Mouse (Mus musculus) MEL (cell line): Measurements from ENCODE around the gene Dnajc11. TPM values are rescaled to one million over a fixed set of nuclear protein-coding genes. Genes with fewer than 3 reads are reported as not detected.
A peak's percentile ranks its signal among the peaks of the same experiment; 100 is the strongest.

Source experiments
- DNase-seq: peaks from one replicate; pipeline ENCODE4 v3.0.0; 2011; ENCODE audit warnings: low read depth, low spot score
- H3K27ac ChIP-seq: 2 replicates; pipeline ENCODE4 v1.5.1; 2012; ENCODE audit warnings: low read depth, mild to moderate bottlenecking, control low read depth, low read length, moderate library complexity; ENCODE audit not compliant: control insufficient read depth
- H3K27me3 ChIP-seq, 2 experiments: fragments of 150-350 bp in 1 of 2; sonication (generic) in 1 of 2; 2 replicates each; pipeline ENCODE4 v1.6.1; 2012; ENCODE audit warnings: low read length in 2 of 2, mild to moderate bottlenecking in 2 of 2, improper control_type of control experiment in 1 of 2, moderate library complexity in 1 of 2; ENCODE audit not compliant: insufficient read depth in 2 of 2, control insufficient read depth in 1 of 2
- H3K36me3 ChIP-seq, 2 experiments: 2 replicates each; pipeline ENCODE4 v1.6.1; 2012 to 2014; ENCODE audit warnings: low read length in 2 of 2, improper control_type of control experiment in 1 of 2, inconsistent platforms in 1 of 2, mild to moderate bottlenecking in 1 of 2; ENCODE audit not compliant: insufficient read depth in 2 of 2, control insufficient read depth in 1 of 2
- H3K4me1 ChIP-seq, 2 experiments: fragments of 150-350 bp in 1 of 2; sonication (generic) in 1 of 2; 2 replicates each; pipeline ENCODE4 v1.6.1; 2012; ENCODE audit warnings: low read length in 2 of 2, improper control_type of control experiment in 1 of 2, mild to moderate bottlenecking in 1 of 2; ENCODE audit not compliant: insufficient read depth in 2 of 2, control insufficient read depth in 1 of 2
- H3K4me3 ChIP-seq, 2 experiments: fragments of 150-350 bp in 1 of 2; sonication (generic) in 1 of 2; 2 replicates each; pipeline ENCODE4 v1.5.1; 2012; ENCODE audit warnings: low read depth in 2 of 2, low read length in 2 of 2, mild to moderate bottlenecking in 2 of 2, moderate library complexity in 2 of 2, control low read depth in 1 of 2, improper control_type of control experiment in 1 of 2; ENCODE audit not compliant: control insufficient read depth in 1 of 2, insufficient read depth in 1 of 2
- H3K79me2 ChIP-seq: 2 replicates; pipeline ENCODE4 v1.6.1; 2012; ENCODE audit warnings: mild to moderate bottlenecking, low read length, moderate library complexity; ENCODE audit not compliant: control insufficient read depth, poor library complexity, insufficient read depth
- H3K9ac ChIP-seq: 2 replicates; pipeline ENCODE4 v1.6.1; 2012; ENCODE audit warnings: low read depth, mild to moderate bottlenecking, control low read depth, low read length, moderate library complexity; ENCODE audit not compliant: control insufficient read depth, poor library complexity, severe bottlenecking
- H3K9me3 ChIP-seq: fragments of 150-350 bp; sonication (generic); replicated peaks from 2 replicates; pipeline ENCODE4 v1.6.1; 2012; ENCODE audit warnings: mild to moderate bottlenecking, low read length, improper control_type of control experiment, moderate library complexity; ENCODE audit not compliant: insufficient read depth
- BHLHE40 ChIP-seq: IDR thresholded peaks from 2 replicates; pipeline ENCODE4 v1.6.1; 2012; ENCODE audit warnings: low read depth, mild to moderate bottlenecking, inconsistent platforms, low read length, improper control_type of control experiment, borderline replicate concordance
- CTCF ChIP-seq, 3 experiments: IDR thresholded peaks in 2 of 3; conservative IDR thresholded peaks in 1 of 3; 2 replicates each; pipeline ENCODE4 v1.5.1; 2011 to 2012; ENCODE audit warnings: low read length in 3 of 3, low read depth in 2 of 3, mild to moderate bottlenecking in 2 of 3, improper control_type of control experiment in 1 of 3, inconsistent platforms in 1 of 3, mixed read lengths in 1 of 3, moderate library complexity in 1 of 3; ENCODE audit not compliant: control insufficient read depth in 1 of 3, insufficient read depth in 1 of 3, poor library complexity in 1 of 3, severe bottlenecking in 1 of 3
- E2F4 ChIP-seq: IDR thresholded peaks from 2 replicates; pipeline ENCODE4 v1.6.1; 2011; ENCODE audit warnings: low read depth, low read length, improper control_type of control experiment, borderline replicate concordance
- JUND ChIP-seq: IDR thresholded peaks from 2 replicates; pipeline ENCODE4 v1.6.1; 2011; ENCODE audit warnings: low read depth, mild to moderate bottlenecking, improper control_type of control experiment, low read length
- KAT2A ChIP-seq: conservative IDR thresholded peaks from 2 replicates; pipeline ENCODE4 v1.6.1; 2012; ENCODE audit warnings: low read depth, low read length, improper control_type of control experiment, inconsistent platforms
- MAZ ChIP-seq: IDR thresholded peaks from 2 replicates; pipeline ENCODE4 v1.6.1; 2012; ENCODE audit warnings: low read depth, mild to moderate bottlenecking, inconsistent platforms, low read length, improper control_type of control experiment
- NELFE ChIP-seq: IDR thresholded peaks from 2 replicates; pipeline ENCODE4 v1.6.1; 2011; ENCODE audit warnings: low read depth, low read length, improper control_type of control experiment
- POLR2A ChIP-seq, 2 experiments: IDR thresholded peaks; 2 replicates each; pipeline ENCODE4 v1.6.1; 2011 to 2012; ENCODE audit warnings: low read length in 2 of 2, mild to moderate bottlenecking in 2 of 2, control low read depth in 1 of 2, improper control_type of control experiment in 1 of 2, low read depth in 1 of 2, moderate library complexity in 1 of 2; ENCODE audit not compliant: control insufficient read depth in 1 of 2, insufficient read depth in 1 of 2, poor library complexity in 1 of 2
- POLR2AphosphoS2 ChIP-seq: IDR thresholded peaks from 2 replicates; pipeline ENCODE4 v1.6.1; 2011; ENCODE audit warnings: low read length, improper control_type of control experiment
- POLR2AphosphoS5 ChIP-seq: IDR thresholded peaks from 2 replicates; pipeline ENCODE4 v1.6.1; 2012; ENCODE audit warnings: low read depth, borderline replicate concordance, mild to moderate bottlenecking, inconsistent platforms, low read length, moderate library complexity, mixed read lengths
- RAD21 ChIP-seq: IDR thresholded peaks from 2 replicates; pipeline ENCODE4 v1.6.1; 2011; ENCODE audit warnings: mild to moderate bottlenecking, low read depth, low read length, improper control_type of control experiment
- SMC3 ChIP-seq: IDR thresholded peaks from 2 replicates; pipeline ENCODE4 v1.6.1; 2011; ENCODE audit warnings: low read depth, low read length, improper control_type of control experiment
- TAL1 ChIP-seq: IDR thresholded peaks from 2 replicates; pipeline ENCODE4 v1.6.1; 2012; ENCODE audit warnings: mild to moderate bottlenecking, inconsistent platforms, low read length, moderate library complexity, mixed read lengths
- TCF12 ChIP-seq: IDR thresholded peaks from 2 replicates; pipeline ENCODE4 v1.6.1; 2014; ENCODE audit warnings: low read depth, mild to moderate bottlenecking, inconsistent platforms, low read length, improper control_type of control experiment, moderate library complexity
- UBTF ChIP-seq: IDR thresholded peaks from 2 replicates; pipeline ENCODE4 v1.6.1; 2012; ENCODE audit warnings: low read depth, mild to moderate bottlenecking, inconsistent platforms, low read length, improper control_type of control experiment, moderate library complexity, borderline replicate concordance; ENCODE audit not compliant: insufficient read depth
- ZC3H11A ChIP-seq: IDR thresholded peaks from 2 replicates; pipeline ENCODE4 v1.6.1; 2012; ENCODE audit warnings: low read depth, mild to moderate bottlenecking, inconsistent platforms, low read length, improper control_type of control experiment
- ZNF384 ChIP-seq: IDR thresholded peaks from 2 replicates; pipeline ENCODE4 v1.6.1; 2012; ENCODE audit warnings: low read depth, mild to moderate bottlenecking, inconsistent platforms, low read length, improper control_type of control experiment
- polyA plus RNA-seq, 2 experiments: library from polyadenylated mRNA; stranded (reverse) in 1 of 2; unstranded in 1 of 2; fragments of >175 nt in 1 of 2; fragments of >200 nt in 1 of 2; gene quantifications; 2 replicates each; pipeline versions ENCODE4 v1.2.1 to v1.2.4; 2012; ENCODE audit warnings: low replicate concordance in 2 of 2, low read depth in 1 of 2; ENCODE audit not compliant: insufficient read length in 2 of 2, insufficient read depth in 1 of 2, missing spikeins in 1 of 2
- total RNA-seq: library from RNA; depleted of rRNA; stranded (reverse); fragments of 300-350 nt; gene quantifications from 2 replicates; pipeline ENCODE4 v1.2.3, GENCODE M21; 2012

Gene Dnajc11
- total and polyA plus RNA-seq, 3 experiments = 128 to 278 (median 157) TPM

GRCm38 (mm10) chr4:151919900-151920643, 13.4 kb upstream of the Dnajc11 start (continued):
- TF ChIP-seq ZC3H11A (peak; percentile 36; the same call in 1 of the 2 replicates), NELFE (no peak), E2F4 (no peak)

GRCm38 (mm10) chr4:151922124-151922523, 11.4 kb upstream of the Dnajc11 start:
- no peak overlapping the region for H3K4me3 ChIP-seq
- no peak overlapping the region for H3K27ac ChIP-seq
- TF ChIP-seq POLR2AphosphoS5 = no peak
- no peak for TF ChIP-seq BHLHE40
- no peak for TF ChIP-seq CTCF (IDR thresholded peaks at IDR 0.05 in 2 of 3, conservative IDR thresholded peaks at IDR 0.05 in 1 of 3; ENCODE audit: control insufficient read depth in 1 of 3, insufficient read depth in 1 of 3, low read depth in 2 of 3, low read length in 3 of 3, poor library complexity in 1 of 3, severe bottlenecking in 1 of 3)
- TF ChIP-seq KAT2A = no peak
- TF ChIP-seq ZC3H11A = no peak
- TF ChIP-seq MAZ = no peak
- no peak for TF ChIP-seq RAD21
- no peak for TF ChIP-seq JUND
- TF ChIP-seq SMC3 = no peak
- TF ChIP-seq NELFE = no peak
- no peak for TF ChIP-seq UBTF
- TF ChIP-seq TAL1 = no peak
- TF ChIP-seq POLR2AphosphoS2 = no peak
- TF ChIP-seq POLR2A (IDR thresholded peaks at IDR 0.05; ENCODE audit: control insufficient read depth in 1 of 2, insufficient read depth in 1 of 2, low read depth in 1 of 2, low read length in 2 of 2, poor library complexity in 1 of 2) = no peak
- no peak for TF ChIP-seq TCF12
- no peak for TF ChIP-seq ZNF384
- TF ChIP-seq, all 39 proteins: peak for 0
- H3K9ac ChIP-seq = no peak overlapping the region
- DNase-seq = no peak
- H3K4me1 ChIP-seq = peaks cover 0 to 4% of the 10 kb centered on the region in 2 experiments; a peak in 1 of 4 replicates
- H3K9me3 ChIP-seq = no peaks in the 10 kb centered on the region
- H3K79me2 ChIP-seq = no peaks in the 10 kb centered on the region
- H3K36me3 ChIP-seq = no peaks in the 10 kb centered on the region
- no peaks in the 10 kb centered on the region for H3K27me3 ChIP-seq
